Mouse (Mus musculus): ENCODE results near the gene Rsph14.

DNA sequence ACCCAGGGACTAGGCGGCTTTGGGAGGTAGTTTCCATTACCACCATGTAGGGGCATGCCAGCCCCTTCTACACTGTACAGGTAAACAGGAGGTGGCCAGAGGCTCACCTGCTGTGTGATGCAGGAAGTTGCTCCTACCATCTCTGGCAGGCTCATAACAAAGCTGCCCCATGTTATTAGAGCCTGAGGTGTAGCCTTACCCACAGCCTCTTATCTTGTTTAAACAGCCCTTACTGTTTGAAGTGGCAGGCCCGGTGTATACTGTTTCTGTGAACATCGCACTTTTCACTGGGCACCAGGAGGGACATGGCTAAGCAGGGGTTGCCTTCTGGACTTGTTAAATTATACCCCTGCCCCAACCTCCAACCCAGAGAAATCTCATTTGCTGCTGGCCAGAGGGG lies 28.3 kb downstream of the Rsph14 start:
- TF ChIP-seq CTCF (conservative IDR thresholded peaks at IDR 0.05; ENCODE audit: insufficient read depth, insufficient read length, low read depth, low read length), result no peak
- TF ChIP-seq POLR2A (IDR thresholded peaks at IDR 0.05; ENCODE audit: low read depth, low read length), result no peak
